Mouse (Mus musculus) ES-E14 (cell line): ENCODE results near the gene Psmd8.

Experiments
- HCFC1 ChIP-seq: IDR thresholded peaks from 2 replicates; pipeline ENCODE4 v1.6.1; 2012; ENCODE audit warnings: low read length, inconsistent platforms, borderline replicate concordance; ENCODE audit not compliant: insufficient read depth
- MAFK ChIP-seq: IDR thresholded peaks from 2 replicates; pipeline ENCODE4 v1.6.1; 2014; ENCODE audit warnings: mild to moderate bottlenecking, low read depth, low read length, inconsistent platforms; ENCODE audit not compliant: insufficient read depth
- ZNF384 ChIP-seq: IDR thresholded peaks from 2 replicates; pipeline ENCODE4 v1.6.1; 2012; ENCODE audit warnings: low read depth, low read length, inconsistent platforms

DNA sequence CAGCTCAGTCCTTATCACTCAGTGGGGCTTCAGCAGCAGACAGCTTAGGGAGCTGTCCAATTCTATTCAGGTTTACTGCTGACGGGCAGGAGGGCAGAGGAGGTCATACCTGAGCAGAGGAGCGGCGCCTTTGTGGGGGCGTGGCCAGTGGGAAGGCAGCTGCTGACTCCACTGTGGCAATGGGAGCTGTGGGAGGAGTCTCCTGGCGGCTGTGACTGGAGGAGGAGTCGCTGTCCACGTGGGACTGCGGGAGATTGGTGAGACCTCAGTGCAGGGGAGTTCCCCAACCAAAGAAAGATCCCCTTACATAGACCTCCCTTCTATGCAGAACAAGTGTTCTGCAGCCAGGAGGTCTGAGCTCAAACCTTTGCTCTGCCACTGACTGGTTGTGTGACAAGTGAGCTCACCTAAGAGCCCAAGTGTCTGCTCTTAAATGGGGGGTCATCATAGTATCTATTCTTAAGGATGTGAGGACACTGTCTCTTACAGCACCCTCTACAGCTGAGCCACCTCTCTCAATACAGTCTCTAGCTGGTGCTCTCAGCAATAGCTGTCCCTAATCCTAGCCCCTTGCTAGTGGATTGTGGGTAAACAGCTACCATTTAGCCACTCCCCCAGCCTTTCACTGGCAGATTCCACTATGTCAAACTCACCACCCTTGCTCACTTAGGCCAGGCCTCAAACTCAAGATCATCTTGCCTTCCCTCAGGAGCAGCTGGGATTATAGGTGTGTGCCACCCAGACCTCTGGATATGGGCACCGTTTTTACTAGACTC lies 17.6 kb downstream of the Psmd8 start:
- TF ChIP-seq HCFC1 (no peak), ZNF384 (no peak), MAFK (no peak)
